Mouse (Mus musculus): ENCODE data around the gene Rac1. TPM values are rescaled to one million over a fixed set of nuclear protein-coding genes. Genes with fewer than 3 reads are reported as not detected.

Gene Rac1
- polyA plus RNA-seq, 2 experiments from 2014 or later = 63.1 to 70.0 TPM

Other genes starting within 250 kb of the Rac1 start
- gene Zfp853, start 234.4 kb downstream of the Rac1 start, polyA plus RNA-seq (2017; shearing (Covaris generic)) = not detected
- 1 to 10 TPM; 5.5 to 8.5 TPM for gene E130309D02Rik, start 212.7 kb downstream of the Rac1 start, polyA plus RNA-seq (2017; shearing (Covaris generic))
- 10 to 100 TPM; 63.7 to 68.0 TPM for gene Zdhhc4, start 198.8 kb downstream of the Rac1 start, polyA plus RNA-seq (2017; shearing (Covaris generic))
- gene Grid2ip, start 170.7 kb downstream of the Rac1 start, polyA plus RNA-seq (2017; shearing (Covaris generic)) = not detected
- gene Kdelr2, start 124.2 kb downstream of the Rac1 start, polyA plus RNA-seq (2017; shearing (Covaris generic)) = 10 to 100 TPM; 71.0 to 76.8 TPM
- gene Daglb, start 63.5 kb downstream of the Rac1 start, polyA plus RNA-seq (2017; shearing (Covaris generic)) = 10 to 100 TPM in 1 of 2 experiments, 1 to 10 TPM in 1; 8.5 to 10.6 TPM
- 10 to 100 TPM; 30.3 to 32.8 TPM for gene Cyth3, start 94.4 kb upstream of the Rac1 start, polyA plus RNA-seq (2017; shearing (Covaris generic))
- 1 to 10 TPM; 8.3 to 9.3 TPM for gene Usp42, start 204.2 kb upstream of the Rac1 start, polyA plus RNA-seq (2017; shearing (Covaris generic))